Mouse (Mus musculus): ENCODE results near the gene Elovl6. TPM values are rescaled to one million over a fixed set of nuclear protein-coding genes. Genes with fewer than 3 reads are reported as not detected.
A peak's percentile ranks its signal among the peaks of the same experiment; 100 is the strongest.

The Elovl6 gene
- total and polyA plus RNA-seq, 3 experiments, result 15.0 to 17.2 TPM; not detected in 1

DNA sequence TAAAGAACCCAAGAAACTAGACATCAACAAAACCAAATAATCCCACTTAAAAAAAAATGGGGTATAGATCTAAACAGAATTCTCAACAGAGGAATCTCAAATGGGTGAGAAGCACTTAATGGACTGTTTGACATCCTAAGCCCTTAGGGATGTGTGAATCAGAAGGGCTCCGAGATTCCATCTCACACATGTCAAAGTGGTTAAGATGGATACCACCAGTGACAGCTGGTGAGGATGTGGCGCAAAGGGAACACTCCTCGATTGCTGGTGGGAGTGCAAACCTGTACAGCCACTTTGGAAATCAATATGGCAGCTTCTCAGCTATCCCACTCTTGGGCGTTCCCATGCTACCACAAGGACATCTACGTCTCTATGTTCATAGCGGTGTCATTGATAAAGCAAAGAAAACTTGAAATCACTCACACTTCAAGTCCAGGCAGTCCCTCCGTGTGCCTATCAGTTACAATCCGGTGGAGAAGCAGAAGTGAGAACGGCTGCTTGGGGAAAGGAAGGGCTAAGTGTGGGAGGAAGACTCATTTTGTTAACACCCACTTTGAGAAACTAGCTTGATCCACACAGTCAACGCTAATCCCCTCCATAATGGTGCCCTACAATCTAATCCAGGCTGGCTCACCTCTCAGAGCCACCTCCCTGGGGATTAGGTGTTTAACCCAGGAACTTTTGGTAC, 8.6 kb upstream of the Elovl6 start:
- Histone ChIP-seq H3K9me3 (replicated peaks; ENCODE audit: insufficient read depth, low read length) (no peaks in the 10 kb centered on the region), H3K27ac (ENCODE audit: control insufficient read depth, low read depth, low read length) (no peak overlapping the region), H3K4me1 (ENCODE audit: control insufficient read depth in 1 of 2, insufficient read depth in 2 of 2, low read length in 2 of 2) (no peaks in the 10 kb centered on the region), H3K4me3 (ENCODE audit: control insufficient read depth in 1 of 2, insufficient read depth in 1 of 2, low read depth in 2 of 2, low read length in 2 of 2) (no peak overlapping the region), H3K9ac (ENCODE audit: control insufficient read depth, low read depth, low read length, poor library complexity, severe bottlenecking) (no peak overlapping the region), H3K27me3 (ENCODE audit: control insufficient read depth in 1 of 2, insufficient read depth in 2 of 2, low read length in 2 of 2) (no peaks in the 10 kb centered on the region; a peak in 1 of 4 replicates), H3K36me3 (ENCODE audit: control insufficient read depth in 1 of 2, insufficient read depth in 2 of 2, low read length in 2 of 2) (no peaks in the 10 kb centered on the region), H3K79me2 (ENCODE audit: control insufficient read depth, insufficient read depth, low read length, poor library complexity) (no peaks in the 10 kb centered on the region)
- TF ChIP-seq JUND (IDR thresholded peaks at IDR 0.05; ENCODE audit: low read depth, low read length) (no peak), MXI1 (IDR thresholded peaks at IDR 0.05; ENCODE audit: low read depth, low read length) (no peak), UBTF (IDR thresholded peaks at IDR 0.05; ENCODE audit: borderline replicate concordance, insufficient read depth, low read depth, low read length) (no peak), GATA1 (IDR thresholded peaks at IDR 0.05; ENCODE audit: low read depth, low read length) (no peak), CTCF (IDR thresholded peaks at IDR 0.05 in 2 of 3, conservative IDR thresholded peaks at IDR 0.05 in 1 of 3; ENCODE audit: control insufficient read depth in 1 of 3, insufficient read depth in 1 of 3, low read depth in 2 of 3, low read length in 3 of 3, poor library complexity in 1 of 3, severe bottlenecking in 1 of 3) (no peak), TCF12 (IDR thresholded peaks at IDR 0.05; ENCODE audit: low read depth, low read length) (no peak), NELFE (IDR thresholded peaks at IDR 0.05; ENCODE audit: low read depth, low read length) (no peak)
- peak; percentile 15 for DNase-seq (ENCODE audit: low read depth, low spot score)

DNA sequence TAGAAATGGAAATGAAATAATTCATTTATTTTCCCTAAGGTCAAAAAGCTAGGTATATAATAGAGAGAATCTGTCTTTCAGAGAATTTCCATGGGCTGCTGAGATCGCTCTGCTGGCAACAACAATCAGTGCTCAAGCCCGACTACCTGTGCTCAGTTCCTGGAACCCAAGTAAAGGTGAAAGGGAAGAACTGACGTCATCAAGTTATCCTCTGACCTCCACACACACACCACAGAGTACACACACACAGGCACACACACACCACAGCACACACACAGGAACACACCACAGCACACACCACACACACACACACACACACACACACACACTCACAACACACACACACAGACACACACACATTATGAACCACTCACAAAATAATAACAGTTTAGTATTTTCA, 5.1 kb upstream of the Elovl6 start:
- H3K4me3 ChIP-seq (ENCODE audit: control insufficient read depth in 1 of 2, insufficient read depth in 1 of 2, low read depth in 2 of 2, low read length in 2 of 2), result no peak overlapping the region
- no peaks in the 10 kb centered on the region for H3K79me2 ChIP-seq (ENCODE audit: control insufficient read depth, insufficient read depth, low read length, poor library complexity)
- H3K27me3 ChIP-seq (ENCODE audit: control insufficient read depth in 1 of 2, insufficient read depth in 2 of 2, low read length in 2 of 2), result no peaks in the 10 kb centered on the region; a peak in 2 of 4 replicates
- H3K9ac ChIP-seq (ENCODE audit: control insufficient read depth, low read depth, low read length, poor library complexity, severe bottlenecking), result no peak overlapping the region
- TF ChIP-seq ETS1 (IDR thresholded peaks at IDR 0.05; ENCODE audit: low read depth, low read length) (no peak), ZNF384 (IDR thresholded peaks at IDR 0.05; ENCODE audit: low read depth, low read length) (no peak), RCOR1 (IDR thresholded peaks at IDR 0.05; ENCODE audit: low read depth, low read length) (no peak), MEF2A (IDR thresholded peaks at IDR 0.05; ENCODE audit: extremely low read depth, insufficient replicate concordance, low read depth, low read length, poor library complexity, severe bottlenecking) (no peak), MYC (IDR thresholded peaks at IDR 0.05; ENCODE audit: low read depth, low read length) (no peak), TAL1 (IDR thresholded peaks at IDR 0.05; ENCODE audit: low read length) (no peak), RAD21 (IDR thresholded peaks at IDR 0.05; ENCODE audit: low read depth, low read length) (no peak), POLR2AphosphoS5 (IDR thresholded peaks at IDR 0.05; ENCODE audit: borderline replicate concordance, low read depth, low read length) (no peak), POLR2A (IDR thresholded peaks at IDR 0.05; ENCODE audit: control insufficient read depth in 1 of 2, insufficient read depth in 1 of 2, low read depth in 1 of 2, low read length in 2 of 2, poor library complexity in 1 of 2) (no peak), EP300 (IDR thresholded peaks at IDR 0.05; ENCODE audit: low read depth in 1 of 2, low read length in 2 of 2) (no peak), MAZ (IDR thresholded peaks at IDR 0.05; ENCODE audit: low read depth, low read length) (no peak), ZMIZ1 (IDR thresholded peaks at IDR 0.05; ENCODE audit: low read depth, low read length) (no peak), MYB (IDR thresholded peaks at IDR 0.05; ENCODE audit: low read depth, low read length) (no peak), NRF1 (IDR thresholded peaks at IDR 0.05; ENCODE audit: insufficient read depth, low read depth, low read length, poor library complexity, severe bottlenecking) (no peak), USF1 (IDR thresholded peaks at IDR 0.05; ENCODE audit: low read depth, low read length) (no peak), KAT2A (conservative IDR thresholded peaks at IDR 0.05; ENCODE audit: low read depth, low read length) (no peak), SMC3 (IDR thresholded peaks at IDR 0.05; ENCODE audit: low read depth, low read length) (no peak), USF2 (IDR thresholded peaks at IDR 0.05; ENCODE audit: borderline replicate concordance in 1 of 2, insufficient read depth in 1 of 2, low read depth in 1 of 2, low read length in 2 of 2) (no peak)
- no peak for DNase-seq (ENCODE audit: low read depth, low spot score)
- H3K36me3 ChIP-seq (ENCODE audit: control insufficient read depth in 1 of 2, insufficient read depth in 2 of 2, low read length in 2 of 2), result peaks cover 0 to 1% of the 10 kb centered on the region in 2 experiments; a peak in 1 of 4 replicates
- no peaks in the 10 kb centered on the region for H3K9me3 ChIP-seq (replicated peaks; ENCODE audit: insufficient read depth, low read length)
- no peak overlapping the region for H3K27ac ChIP-seq (ENCODE audit: control insufficient read depth, low read depth, low read length)
- peaks cover 0 to 4% of the 10 kb centered on the region in 2 experiments; a peak in 1 of 4 replicates for H3K4me1 ChIP-seq (ENCODE audit: control insufficient read depth in 1 of 2, insufficient read depth in 2 of 2, low read length in 2 of 2)

Data from MEL (cell line).